Mouse (Mus musculus): ENCODE results near the gene Pp2d1. TPM values are rescaled to one million over a fixed set of nuclear protein-coding genes. Genes with fewer than 3 reads are reported as not detected.
"Not testable (repeated sequence)": the region's sequence is repeated elsewhere in the genome, so short reads cannot be mapped to it uniquely, and the experiment has no call there.

The Pp2d1 gene
- polyA plus RNA-seq (2014; fragmentation: Nextera tagmentation; extraction: Ambion mirVana), result 0.35 and 0.50 TPM in 2 replicates

GRCm38 (mm10) chr17:53539351-53539750 lies at the start of gene Pp2d1:
Pp2d1 (minus strand) TSS chr17:53539451.
- H3K9ac ChIP-seq (ENCODE audit: low read depth, low read length); H3K9me3 ChIP-seq (ENCODE audit: control insufficient read depth, low read length); H3K36me3 ChIP-seq (ENCODE audit: control insufficient read depth, insufficient read depth, low read length); ATAC-seq (ENCODE audit: low FRiP score, low TSS enrichment); H3K27ac ChIP-seq (ENCODE audit: low read depth, low read length); H3K4me1 ChIP-seq (ENCODE audit: control insufficient read depth, insufficient read depth, low read length); H3K4me2 ChIP-seq (replicated peaks; ENCODE audit: low read depth, low read length); H3K27me3 ChIP-seq (ENCODE audit: control insufficient read depth, insufficient read depth, low read length); H3K4me3 ChIP-seq (ENCODE audit: low read length): not testable (repeated sequence)
- WGBS, result 87% methylated on average over 2 of the region's 2 CpGs

GRCm38 (mm10) chr17:53588097-53588855 lies 49.0 kb upstream of the Pp2d1 start:
- WGBS, result 83% methylated on average over 9 of the region's 9 CpGs
- no peak overlapping the region for H3K4me3 ChIP-seq (ENCODE audit: low read length)

GRCm38 (mm10) chr17:53587074-53587851 lies 48.0 kb upstream of the Pp2d1 start:
- H3K9me3 ChIP-seq (ENCODE audit: control insufficient read depth, low read length), result no peaks in the 10 kb centered on the region
- peak; percentile 76; the same call in 1 of the 2 replicates for ATAC-seq (ENCODE audit: low FRiP score, low TSS enrichment)
- no peak overlapping the region for H3K9ac ChIP-seq (ENCODE audit: low read depth, low read length)
- H3K36me3 ChIP-seq (ENCODE audit: control insufficient read depth, insufficient read depth, low read length), result no peaks in the 10 kb centered on the region
- H3K4me3 ChIP-seq (ENCODE audit: low read length), result no peak overlapping the region
- 0 out of 2 replicates have a peak, but pooled peaks cover 2% of the 10 kb centered on the region for H3K4me1 ChIP-seq (ENCODE audit: control insufficient read depth, insufficient read depth, low read length)
- WGBS, result 58% methylated on average over 14 of the region's 14 CpGs
- no peak overlapping the region for H3K27ac ChIP-seq (ENCODE audit: low read depth, low read length)
- H3K27me3 ChIP-seq (ENCODE audit: control insufficient read depth, insufficient read depth, low read length), result no peaks in the 10 kb centered on the region
- H3K4me2 ChIP-seq (replicated peaks; ENCODE audit: low read depth, low read length), result no peak overlapping the region

More at GRCm38 (mm10) chr17:53588097-53588855, 49.0 kb upstream of the Pp2d1 start:
- no peak overlapping the region for H3K4me2 ChIP-seq (replicated peaks; ENCODE audit: low read depth, low read length)
- no peak for ATAC-seq (ENCODE audit: low FRiP score, low TSS enrichment)
- H3K36me3 ChIP-seq (ENCODE audit: control insufficient read depth, insufficient read depth, low read length), result no peaks in the 10 kb centered on the region
- no peak overlapping the region for H3K9ac ChIP-seq (ENCODE audit: low read depth, low read length)
- 0 out of 2 replicates have a peak, but pooled peaks cover 2% of the 10 kb centered on the region for H3K4me1 ChIP-seq (ENCODE audit: control insufficient read depth, insufficient read depth, low read length)
- H3K27ac ChIP-seq (ENCODE audit: low read depth, low read length), result no peak overlapping the region
- no peaks in the 10 kb centered on the region for H3K27me3 ChIP-seq (ENCODE audit: control insufficient read depth, insufficient read depth, low read length)
- no peaks in the 10 kb centered on the region for H3K9me3 ChIP-seq (ENCODE audit: control insufficient read depth, low read length)

GRCm38 (mm10) chr17:53583846-53584579 lies 44.8 kb upstream of the Pp2d1 start:
- 89% methylated on average over 11 of the region's 11 CpGs for WGBS
- no peak overlapping the region for H3K4me3 ChIP-seq (ENCODE audit: low read length)

GRCm38 (mm10) chr17:53582805-53583204 lies 43.6 kb upstream of the Pp2d1 start:
- Histone ChIP-seq H3K4me3 (ENCODE audit: low read length) (no peak overlapping the region), H3K27ac (ENCODE audit: low read depth, low read length) (no peak overlapping the region), H3K9me3 (ENCODE audit: control insufficient read depth, low read length) (no peaks in the 10 kb centered on the region), H3K9ac (ENCODE audit: low read depth, low read length) (no peak overlapping the region), H3K27me3 (ENCODE audit: control insufficient read depth, insufficient read depth, low read length) (no peaks in the 10 kb centered on the region), H3K36me3 (ENCODE audit: control insufficient read depth, insufficient read depth, low read length) (no peaks in the 10 kb centered on the region), H3K4me2 (replicated peaks; ENCODE audit: low read depth, low read length) (no peak overlapping the region), H3K4me1 (ENCODE audit: control insufficient read depth, insufficient read depth, low read length) (peaks cover 5% of the 10 kb centered on the region; the same call in 1 of the 2 replicates)
- no peak for ATAC-seq (ENCODE audit: low FRiP score, low TSS enrichment)
- WGBS, result 90% methylated on average over 7 of the region's 7 CpGs

More at GRCm38 (mm10) chr17:53583846-53584579, 44.8 kb upstream of the Pp2d1 start:
- no peaks in the 10 kb centered on the region for H3K27me3 ChIP-seq (ENCODE audit: control insufficient read depth, insufficient read depth, low read length)
- H3K9me3 ChIP-seq (ENCODE audit: control insufficient read depth, low read length), result no peaks in the 10 kb centered on the region
- 0 out of 2 replicates have a peak, but pooled peaks cover 2% of the 10 kb centered on the region for H3K4me1 ChIP-seq (ENCODE audit: control insufficient read depth, insufficient read depth, low read length)
- H3K4me2 ChIP-seq (replicated peaks; ENCODE audit: low read depth, low read length), result no peak overlapping the region
- no peak overlapping the region for H3K9ac ChIP-seq (ENCODE audit: low read depth, low read length)
- H3K36me3 ChIP-seq (ENCODE audit: control insufficient read depth, insufficient read depth, low read length), result no peaks in the 10 kb centered on the region
- no peak for ATAC-seq (ENCODE audit: low FRiP score, low TSS enrichment)
- H3K27ac ChIP-seq (ENCODE audit: low read depth, low read length), result no peak overlapping the region

- H3K4me3 ChIP-seq (ENCODE audit: low read length), result no peak overlapping the region
- no peak for ATAC-seq (ENCODE audit: low FRiP score, low TSS enrichment)
- H3K4me1 ChIP-seq (ENCODE audit: control insufficient read depth, insufficient read depth, low read length), result peaks cover 5% of the 10 kb centered on the region; the same call in 1 of the 2 replicates
- H3K9me3 ChIP-seq (ENCODE audit: control insufficient read depth, low read length), result no peaks in the 10 kb centered on the region
- no peak overlapping the region for H3K4me2 ChIP-seq (replicated peaks; ENCODE audit: low read depth, low read length)
- no peak overlapping the region for H3K9ac ChIP-seq (ENCODE audit: low read depth, low read length)
- H3K36me3 ChIP-seq (ENCODE audit: control insufficient read depth, insufficient read depth, low read length), result no peaks in the 10 kb centered on the region
- H3K27ac ChIP-seq (ENCODE audit: low read depth, low read length), result no peak overlapping the region
- no peaks in the 10 kb centered on the region for H3K27me3 ChIP-seq (ENCODE audit: control insufficient read depth, insufficient read depth, low read length)
- 32% methylated on average over 4 of the region's 4 CpGs for WGBS
Observed at GRCm38 (mm10) chr17:53582026-53582585, 42.9 kb upstream of the Pp2d1 start.

GRCm38 (mm10) chr17:53580237-53580636 lies 41.0 kb upstream of the Pp2d1 start:
- H3K4me1 ChIP-seq (ENCODE audit: control insufficient read depth, insufficient read depth, low read length), result peaks cover 5% of the 10 kb centered on the region; the same call in 1 of the 2 replicates
- no peaks in the 10 kb centered on the region for H3K36me3 ChIP-seq (ENCODE audit: control insufficient read depth, insufficient read depth, low read length)
- 70% methylated on average over 3 of the region's 3 CpGs for WGBS
- no peak overlapping the region for H3K4me2 ChIP-seq (replicated peaks; ENCODE audit: low read depth, low read length)
- no peak overlapping the region for H3K27ac ChIP-seq (ENCODE audit: low read depth, low read length)
- H3K9ac ChIP-seq (ENCODE audit: low read depth, low read length), result no peak overlapping the region
- ATAC-seq (ENCODE audit: low FRiP score, low TSS enrichment), result no peak
- no peak overlapping the region for H3K4me3 ChIP-seq (ENCODE audit: low read length)
- no peaks in the 10 kb centered on the region for H3K27me3 ChIP-seq (ENCODE audit: control insufficient read depth, insufficient read depth, low read length)
- H3K9me3 ChIP-seq (ENCODE audit: control insufficient read depth, low read length), result no peaks in the 10 kb centered on the region

GRCm38 (mm10) chr17:53579612-53580011 lies 40.4 kb upstream of the Pp2d1 start:
- H3K9ac ChIP-seq (ENCODE audit: low read depth, low read length), result no peak overlapping the region
- no peaks in the 10 kb centered on the region for H3K9me3 ChIP-seq (ENCODE audit: control insufficient read depth, low read length)
- H3K4me2 ChIP-seq (replicated peaks; ENCODE audit: low read depth, low read length), result no peak overlapping the region
- ATAC-seq (ENCODE audit: low FRiP score, low TSS enrichment), result no peak
- H3K27ac ChIP-seq (ENCODE audit: low read depth, low read length), result no peak overlapping the region
- no peaks in the 10 kb centered on the region for H3K36me3 ChIP-seq (ENCODE audit: control insufficient read depth, insufficient read depth, low read length)
- H3K27me3 ChIP-seq (ENCODE audit: control insufficient read depth, insufficient read depth, low read length), result no peaks in the 10 kb centered on the region
- H3K4me3 ChIP-seq (ENCODE audit: low read length), result no peak overlapping the region
- WGBS, result 69% methylated on average over 4 of the region's 4 CpGs
- H3K4me1 ChIP-seq (ENCODE audit: control insufficient read depth, insufficient read depth, low read length), result peaks cover 5% of the 10 kb centered on the region; the same call in 1 of the 2 replicates
